Mouse (Mus musculus) stomach, embryonic 14.5 days (tissue): Measurements from ENCODE around the gene Med7. TPM values are rescaled to one million over a fixed set of nuclear protein-coding genes. Genes with fewer than 3 reads are reported as not detected.
A peak's percentile ranks its signal among the peaks of the same experiment; 100 is the strongest.

Source experiments
- ATAC-seq: fragments of 200-750 bp; cut with Nextera tagmentation; 2 replicates; pipeline ENCODE4 v1.8.0; 2017; ENCODE audit warnings: low read depth, moderate TSS enrichment; ENCODE audit not compliant: insufficient number of reproducible peaks, insufficient read depth, low FRiP score
- H3K27ac ChIP-seq: fragments of 300-500 bp; sonication (generic); 2 replicates; pipeline ENCODE4 v1.5.1; 2014; ENCODE audit warnings: mild to moderate bottlenecking, low read length, moderate library complexity, mixed read lengths
- H3K27me3 ChIP-seq: fragments of 300-500 bp; sonication (generic); 2 replicates; pipeline ENCODE4 v1.6.1; 2014; ENCODE audit warnings: low read length, control low read depth, mixed read lengths; ENCODE audit not compliant: control insufficient read depth, insufficient read depth
- H3K36me3 ChIP-seq: fragments of 300-500 bp; sonication (generic); 2 replicates; pipeline ENCODE4 v1.6.1; 2014; ENCODE audit warnings: mild to moderate bottlenecking, control low read depth, low read length, moderate library complexity, mixed read lengths; ENCODE audit not compliant: control insufficient read depth, insufficient read depth
- H3K4me1 ChIP-seq: fragments of 300-500 bp; sonication (generic); 2 replicates; pipeline ENCODE4 v1.6.1; 2014; ENCODE audit warnings: low read length, control low read depth, mixed read lengths; ENCODE audit not compliant: control insufficient read depth, insufficient read depth
- H3K4me2 ChIP-seq: fragments of 300-500 bp; sonication (generic); replicated peaks from 2 replicates; pipeline ENCODE4 v1.6.1; 2014; ENCODE audit warnings: low read depth, low read length, control low read depth
- H3K4me3 ChIP-seq: fragments of 300-500 bp; sonication (generic); 2 replicates; pipeline ENCODE4 v1.5.1; 2014; ENCODE audit warnings: low read depth, low read length, control low read depth
- H3K9ac ChIP-seq: fragments of 300-500 bp; sonication (generic); replicated peaks from 2 replicates; pipeline ENCODE4 v1.6.1; 2014; ENCODE audit warnings: low read depth, mild to moderate bottlenecking, control low read depth, low read length, moderate library complexity, mixed read lengths
- H3K9me3 ChIP-seq: fragments of 300-500 bp; sonication (generic); 2 replicates; pipeline ENCODE4 v1.6.1; 2016; ENCODE audit warnings: low read depth, low read length, control low read depth; ENCODE audit not compliant: control insufficient read depth
- WGBS: fragments of 180-500 bp; shearing (Covaris S2); extraction: QIAGEN DNeasy Blood & Tissue Kit; methylation state at CpG from one replicate; pipeline ENCODE4 v1.1.7; 2014; 5-methylcytosine and 5-hydroxymethylcytosine counted together
- polyA plus RNA-seq: library from polyadenylated mRNA; unstranded; fragments of >200 nt; fragmentation: Nextera tagmentation; extraction: Ambion mirVana; gene quantifications from 2 replicates; pipeline ENCODE4 v1.2.1, GENCODE M21; 2014

Med7 gene
- 71.4 and 75.0 TPM in 2 replicates for polyA plus RNA-seq

- H3K27ac ChIP-seq: peak within 1 kb of the TSS; percentile 83
- WGBS: under 1% methylated on average over 59 of the region's 59 CpGs
- peak; percentile 100 for ATAC-seq
- peaks cover 3% of the 10 kb centered on the region; the same call in 1 of the 2 replicates for H3K36me3 ChIP-seq
- H3K9me3 ChIP-seq: no peaks in the 10 kb centered on the region
- H3K4me2 ChIP-seq: peak within 1 kb of the TSS; percentile 79
- peak within 1 kb of the TSS; percentile 86 for H3K4me3 ChIP-seq
- peak within 1 kb of the TSS; percentile 63 for H3K9ac ChIP-seq
- H3K27me3 ChIP-seq: no peaks in the 10 kb centered on the region
- H3K4me1 ChIP-seq: no peaks in the 10 kb centered on the region
Measured at GRCm38 (mm10) chr11:46436760-46437458, at the start of gene Med7. Med7 (plus strand) TSS chr11:46436925.

DNA sequence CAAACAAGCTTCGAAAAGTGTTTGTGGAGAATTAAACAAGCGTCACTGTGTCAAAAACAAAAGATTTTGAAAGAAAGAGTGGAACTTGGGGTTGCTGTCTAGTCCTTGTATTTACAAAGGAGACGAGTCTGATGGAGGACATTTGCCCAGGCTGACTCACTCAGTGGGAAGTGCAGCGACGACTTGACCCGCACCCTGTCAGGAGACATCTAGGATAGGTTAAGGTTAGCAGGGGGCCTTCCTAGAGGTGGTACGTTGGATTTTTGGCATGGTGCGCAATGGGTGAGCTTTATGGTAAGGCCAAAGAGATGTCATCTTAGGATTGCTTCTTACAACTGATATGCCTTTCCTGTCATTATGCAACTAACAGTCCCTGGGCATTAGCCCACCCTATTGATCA lies 49.7 kb upstream of the Med7 start:
- H3K9me3 ChIP-seq: no peaks in the 10 kb centered on the region
- H3K27ac ChIP-seq: no peak overlapping the region
- H3K4me2 ChIP-seq: no peak overlapping the region
- H3K4me1 ChIP-seq: no peaks in the 10 kb centered on the region
- whole genome bisulfite sequencing: 86% methylated on average over 8 of the region's 8 CpGs
- no peaks in the 10 kb centered on the region for H3K27me3 ChIP-seq
- no peak overlapping the region for H3K4me3 ChIP-seq
- no peak for ATAC-seq
- H3K36me3 ChIP-seq: no peaks in the 10 kb centered on the region
- H3K9ac ChIP-seq: no peak overlapping the region

GRCm38 (mm10) chr11:46388438-46388837 lies 48.3 kb upstream of the Med7 start:
- Histone ChIP-seq H3K4me3 (no peak overlapping the region), H3K4me2 (no peak overlapping the region), H3K9ac (no peak overlapping the region), H3K36me3 (no peaks in the 10 kb centered on the region), H3K27ac (no peak overlapping the region), H3K9me3 (no peaks in the 10 kb centered on the region), H3K4me1 (no peaks in the 10 kb centered on the region), H3K27me3 (no peaks in the 10 kb centered on the region)
- no peak for ATAC-seq
- WGBS: 80% methylated on average over 6 of the region's 6 CpGs

DNA sequence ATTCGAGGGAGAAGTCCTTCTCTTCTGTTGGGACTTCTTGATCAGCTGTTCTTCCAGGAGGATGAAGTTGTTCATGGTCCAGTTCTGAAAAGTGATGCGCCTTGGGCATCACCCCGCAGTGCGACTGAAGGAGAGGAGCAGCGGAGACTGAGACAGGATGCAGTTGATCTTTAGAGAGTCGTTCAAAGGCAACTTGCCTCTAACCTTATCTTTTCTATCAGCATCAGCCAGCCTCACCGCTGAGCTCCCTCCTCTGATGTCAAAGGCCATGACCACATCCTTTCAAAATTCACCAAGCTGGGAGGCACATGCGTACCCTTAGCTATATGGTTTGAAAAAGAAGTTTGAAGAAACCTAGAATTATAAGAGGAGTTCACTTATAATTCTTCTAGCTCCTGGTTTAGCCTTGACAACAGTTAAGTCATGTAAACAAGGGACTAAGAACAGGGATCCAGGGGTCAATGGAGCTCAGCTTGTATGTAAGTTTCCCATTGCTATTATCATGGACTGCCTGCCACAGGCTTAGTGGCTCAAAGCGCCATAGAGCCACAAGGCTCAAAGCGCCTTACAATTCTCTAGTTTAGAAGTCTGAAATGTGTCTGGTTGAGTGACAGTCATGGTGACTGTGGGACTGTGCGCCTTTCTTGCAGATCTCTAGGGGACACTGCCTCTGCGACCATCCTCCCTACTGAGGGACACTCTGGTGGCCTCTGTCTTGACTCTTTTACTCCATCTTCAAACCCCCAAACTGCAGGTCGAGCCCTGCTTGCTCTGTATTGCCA lies 47.2 kb upstream of the Med7 start, which contains the start of gene Itk:
Gene Itk, minus strand, starts transcription at position 180 of the 782 bp plus-strand sequence.
- ATAC-seq: no peak
- H3K27ac ChIP-seq: no peak within 1 kb of the TSS
- no peak within 1 kb of the TSS for H3K4me2 ChIP-seq
- no peaks in the 10 kb centered on the region for H3K4me1 ChIP-seq
- 78% methylated on average over 13 of the region's 13 CpGs for WGBS
- H3K36me3 ChIP-seq: no peaks in the 10 kb centered on the region
- H3K4me3 ChIP-seq: no peak within 1 kb of the TSS
- H3K9ac ChIP-seq: no peak within 1 kb of the TSS
- no peaks in the 10 kb centered on the region for H3K27me3 ChIP-seq
- no peaks in the 10 kb centered on the region for H3K9me3 ChIP-seq

DNA sequence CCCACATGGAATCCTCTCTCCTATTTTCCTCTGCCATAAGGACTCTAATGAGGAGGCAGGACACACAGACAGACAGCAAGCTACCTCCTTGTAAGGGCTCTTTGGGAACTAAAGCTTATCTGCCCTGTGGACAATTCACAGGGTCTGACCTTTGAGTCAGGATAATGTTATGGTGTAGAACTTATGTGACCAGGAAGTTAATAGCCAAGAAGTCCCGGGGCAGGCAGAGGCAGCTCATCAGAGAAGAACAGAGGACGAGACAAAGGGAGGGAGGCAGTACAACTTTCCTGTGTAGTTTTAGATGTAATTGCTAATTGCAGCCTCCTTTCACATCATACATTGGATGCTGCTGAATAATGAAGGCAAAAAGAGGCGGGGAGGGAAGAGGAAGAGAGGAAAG lies 46.1 kb upstream of the Med7 start:
- ATAC-seq: no peak
- Histone ChIP-seq H3K9ac (no peak overlapping the region), H3K36me3 (no peaks in the 10 kb centered on the region), H3K4me1 (no peaks in the 10 kb centered on the region), H3K4me3 (no peak overlapping the region), H3K27ac (no peak overlapping the region), H3K27me3 (no peaks in the 10 kb centered on the region), H3K4me2 (no peak overlapping the region), H3K9me3 (no peaks in the 10 kb centered on the region)
- 64% methylated on average over 3 of the region's 3 CpGs for WGBS

DNA sequence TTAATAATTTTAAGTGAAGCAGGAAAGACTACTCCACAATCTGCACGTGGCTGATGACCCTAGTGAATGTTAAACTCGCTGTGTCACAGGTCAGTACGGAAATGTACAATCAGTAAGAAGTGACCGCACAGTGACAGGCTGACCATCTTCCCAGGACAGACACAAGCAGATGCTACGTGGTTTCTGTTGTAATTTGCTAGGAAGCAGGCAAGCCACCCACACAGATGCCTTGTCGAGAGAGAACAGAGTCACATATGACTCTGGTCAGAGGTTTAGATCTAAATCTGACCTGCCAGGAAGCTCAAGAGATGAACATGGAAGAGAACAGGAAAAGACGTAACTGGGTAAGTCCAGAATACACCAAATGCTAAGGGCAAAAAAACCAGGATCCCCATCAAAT lies 43.8 kb upstream of the Med7 start:
- Histone ChIP-seq H3K4me1 (no peaks in the 10 kb centered on the region), H3K4me3 (no peak overlapping the region), H3K9me3 (no peaks in the 10 kb centered on the region), H3K4me2 (no peak overlapping the region), H3K27me3 (no peaks in the 10 kb centered on the region), H3K36me3 (no peaks in the 10 kb centered on the region), H3K9ac (no peak overlapping the region), H3K27ac (no peak overlapping the region)
- WGBS: 80% methylated on average over 7 of the region's 7 CpGs
- no peak for ATAC-seq

DNA sequence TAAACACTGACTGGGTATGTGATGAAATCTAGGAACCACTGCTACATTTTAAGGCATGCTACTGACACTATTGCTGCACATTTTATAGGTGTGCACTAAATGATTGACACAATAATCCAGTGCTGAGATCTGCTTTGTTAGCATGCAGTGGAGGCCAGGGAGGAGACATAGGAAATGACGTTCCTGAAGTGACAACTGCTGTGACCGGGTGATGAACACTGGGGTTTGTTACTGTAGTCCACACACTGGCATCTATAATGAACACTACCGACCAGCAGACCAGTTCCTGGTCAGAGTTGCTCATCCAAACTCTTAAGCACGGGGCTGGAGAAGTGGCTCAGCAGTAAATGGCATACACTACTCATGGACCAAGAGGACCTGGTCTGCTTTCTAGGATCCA lies 43.3 kb upstream of the Med7 start:
- H3K27me3 ChIP-seq: no peaks in the 10 kb centered on the region
- WGBS: 81% methylated on average over 4 of the region's 4 CpGs
- H3K36me3 ChIP-seq: no peaks in the 10 kb centered on the region
- no peaks in the 10 kb centered on the region for H3K9me3 ChIP-seq
- no peak overlapping the region for H3K27ac ChIP-seq
- H3K9ac ChIP-seq: no peak overlapping the region
- no peak for ATAC-seq
- no peak overlapping the region for H3K4me2 ChIP-seq
- no peak overlapping the region for H3K4me3 ChIP-seq
- no peaks in the 10 kb centered on the region for H3K4me1 ChIP-seq

DNA sequence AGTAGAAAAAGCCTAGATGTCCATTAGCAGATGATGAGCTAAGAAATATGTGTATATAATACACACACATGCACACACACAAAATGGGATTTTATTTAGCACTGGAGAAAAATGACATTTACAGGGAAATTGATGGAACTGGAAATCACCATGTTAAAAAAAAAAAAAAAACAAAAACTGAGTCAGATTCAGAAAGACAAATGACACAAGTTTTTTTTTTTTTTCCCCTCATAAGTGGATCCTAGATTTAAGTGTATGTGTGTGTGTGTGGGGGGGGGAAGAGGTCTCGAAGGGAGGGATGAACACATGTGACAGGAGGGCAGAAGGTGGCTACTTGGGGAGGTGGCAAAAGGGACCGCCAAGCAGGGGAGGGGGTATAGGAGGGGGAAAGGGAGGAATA lies 41.6 kb upstream of the Med7 start:
- Histone ChIP-seq H3K36me3 (no peaks in the 10 kb centered on the region), H3K9me3 (no peaks in the 10 kb centered on the region), H3K9ac (no peak overlapping the region), H3K4me3 (no peak overlapping the region), H3K27ac (no peak overlapping the region), H3K27me3 (no peaks in the 10 kb centered on the region), H3K4me2 (no peak overlapping the region), H3K4me1 (no peaks in the 10 kb centered on the region)
- 71% methylated on average over 2 of the region's 2 CpGs for WGBS
- ATAC-seq: no peak
